Mouse (Mus musculus) gastrocnemius, adult 18-20 months (tissue): ENCODE measurements around the gene Rbbp4. TPM values are rescaled to one million over a fixed set of nuclear protein-coding genes. Genes with fewer than 3 reads are reported as not detected.
A peak's percentile ranks its signal among the peaks of the same experiment; 100 is the strongest.

Experiments
- DNase-seq: peaks from one replicate; pipeline ENCODE4 v3.0.0; 2021; ENCODE audit warnings: low spot score
- total RNA-seq, 2 experiments: library from RNA; stranded (reverse); gene quantifications; 2 replicates each; pipeline ENCODE4 v1.2.3; 2021

Gene Rbbp4
- total RNA-seq, 2 experiments from 2014 or later, result 34.6 to 45.1 TPM

DNA sequence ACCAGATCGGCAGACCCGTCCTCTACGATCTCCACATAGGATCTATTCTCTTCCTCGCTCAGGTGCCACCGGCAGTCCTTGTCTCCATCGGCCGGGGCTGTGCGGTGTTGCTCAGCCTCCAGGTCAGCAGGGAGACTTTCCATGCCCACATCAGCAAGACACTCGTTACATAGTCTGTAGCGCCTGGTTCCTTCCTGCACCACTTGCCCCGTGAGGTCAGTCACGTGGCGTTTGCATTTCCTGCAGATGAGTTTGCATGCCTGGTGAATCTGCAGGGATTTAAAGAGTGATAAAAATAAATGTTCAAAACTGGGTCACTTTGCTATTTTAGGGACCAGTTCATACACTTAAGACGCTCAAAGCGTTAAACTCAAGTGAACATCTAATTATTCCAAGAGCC lies 19.1 kb upstream of the Rbbp4 start:
- no peak for DNase-seq

DNA sequence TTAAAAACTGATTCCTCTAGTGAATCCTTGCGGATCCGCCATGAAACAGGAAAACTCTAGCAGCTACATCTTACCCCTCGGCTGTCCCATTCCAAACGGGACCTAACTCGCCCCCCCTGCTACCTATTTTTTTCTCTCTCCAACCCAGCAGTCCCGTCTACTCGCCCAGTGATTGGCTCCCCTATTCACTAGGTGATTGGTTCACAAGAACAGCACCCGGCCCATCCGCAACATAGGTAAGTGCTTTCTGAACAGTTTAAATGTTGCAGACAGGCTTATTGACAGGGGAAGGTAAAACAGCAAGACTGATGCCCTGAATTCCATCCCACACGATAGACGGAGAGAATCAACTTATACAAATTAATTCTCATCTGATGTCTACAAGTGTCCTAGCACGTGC lies 18.0 kb upstream of the Rbbp4 start:
- DNase-seq, result no peak

DNA sequence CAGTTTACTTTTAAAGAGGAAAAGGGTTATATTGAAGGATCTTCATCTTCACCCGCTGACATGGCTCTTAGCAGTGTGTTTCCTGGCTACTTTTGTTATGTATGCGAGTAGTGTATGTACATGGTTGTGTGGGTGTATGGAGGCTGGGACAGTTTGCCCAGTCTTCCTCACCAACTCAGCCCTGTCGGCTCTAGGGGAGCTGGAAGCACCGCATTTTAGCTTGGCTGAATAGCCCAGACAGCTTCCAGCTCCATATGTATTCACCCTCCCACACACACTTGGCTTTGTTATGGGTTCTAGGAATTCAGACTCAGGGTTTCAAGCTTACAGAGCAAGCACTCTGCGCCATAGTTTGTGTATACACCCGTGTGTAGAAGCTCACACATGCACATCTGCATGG lies 15.9 kb upstream of the Rbbp4 start:
- DNase-seq, result no peak

DNA sequence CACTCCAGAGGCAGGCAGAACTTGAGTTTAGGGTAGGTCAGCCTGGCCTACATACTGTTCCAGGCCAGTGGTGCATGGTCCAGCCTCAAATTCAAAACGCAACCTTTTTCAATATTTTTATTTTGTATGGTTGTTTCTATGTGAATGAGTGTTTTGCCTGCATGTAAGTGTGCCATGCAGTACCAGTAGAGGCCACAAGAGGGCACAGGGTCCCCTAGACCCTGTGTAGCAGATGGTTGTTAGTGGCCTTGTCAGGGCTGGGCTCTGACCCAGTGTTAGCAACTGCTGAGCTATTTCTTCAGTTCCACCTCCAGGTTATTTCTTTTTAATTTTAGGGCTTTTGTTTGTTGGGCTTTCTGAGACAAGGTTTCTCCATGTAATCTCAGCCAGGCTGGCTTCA lies 15.5 kb upstream of the Rbbp4 start:
- DNase-seq, result peak; percentile 71

DNA sequence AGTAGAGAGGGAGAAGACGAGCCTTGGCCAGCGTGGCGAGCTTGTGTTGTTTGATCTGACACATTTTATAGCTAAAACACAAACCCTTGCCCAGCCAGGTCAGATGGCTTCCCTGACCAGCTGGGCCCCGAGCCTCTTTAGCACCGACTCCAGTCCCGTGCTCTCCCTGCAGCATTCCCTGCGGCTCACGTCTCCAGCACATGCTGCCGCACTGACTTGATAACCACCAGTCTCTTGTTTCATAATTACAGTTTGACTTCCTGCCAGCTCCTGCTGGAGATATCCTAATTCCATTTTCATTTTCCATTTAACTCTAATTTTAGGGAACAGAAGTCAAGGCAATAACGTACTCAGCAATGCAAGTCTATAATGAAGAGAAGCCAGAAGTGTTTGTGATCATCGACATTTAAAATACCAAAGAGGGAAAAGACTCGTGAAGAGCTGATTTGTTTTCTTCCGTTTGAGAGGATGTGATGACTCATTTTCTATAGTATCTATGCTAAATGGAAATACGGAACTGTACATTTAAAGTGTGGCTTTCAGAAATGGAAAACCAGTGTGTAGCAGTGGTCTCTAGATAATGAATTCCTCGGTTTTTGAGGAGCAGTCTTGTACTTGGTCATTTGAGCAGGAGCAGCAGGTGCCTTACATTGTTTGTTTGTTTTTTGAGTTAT lies 11.4 kb upstream of the Rbbp4 start:
- DNase-seq, result no peak

DNA sequence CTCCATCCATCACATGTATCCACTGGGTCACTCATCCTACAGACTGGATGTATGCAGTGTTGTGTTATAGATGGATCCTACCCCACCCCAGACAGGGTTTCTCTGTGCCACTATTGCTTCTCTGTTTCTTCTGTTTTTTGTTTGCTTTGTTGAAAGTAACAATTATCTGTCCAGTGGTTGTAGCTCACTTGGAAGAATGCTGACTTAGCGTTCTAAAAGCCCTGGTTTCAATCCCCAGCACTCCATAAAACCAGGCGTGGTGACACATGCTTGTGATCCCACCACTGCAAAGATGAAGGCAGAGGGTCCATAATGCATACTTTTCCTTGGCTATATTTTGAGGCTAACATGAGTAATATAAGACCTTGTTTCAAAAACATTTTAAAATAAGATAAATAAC lies 7.5 kb upstream of the Rbbp4 start:
- DNase-seq, result no peak

DNA sequence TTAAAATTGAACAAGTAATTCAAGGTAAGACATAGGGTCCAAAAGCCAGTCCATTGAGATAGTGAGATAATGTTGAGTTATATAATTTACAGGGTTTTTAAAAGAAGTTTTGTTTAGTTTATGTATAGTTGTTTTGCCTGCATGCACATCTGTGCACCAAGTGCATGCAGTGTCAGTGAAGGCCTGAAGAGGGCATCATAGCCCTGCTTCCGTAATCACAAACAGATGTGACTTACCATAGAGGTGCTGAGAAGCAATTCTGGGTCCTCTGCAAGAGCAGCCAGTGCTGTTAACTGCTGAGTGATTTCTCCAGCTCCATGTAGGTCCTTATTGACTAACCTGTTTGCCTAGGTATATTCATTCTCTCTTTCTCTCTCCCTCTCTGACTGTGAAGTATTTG lies 6.7 kb upstream of the Rbbp4 start:
- DNase-seq, result no peak

DNA sequence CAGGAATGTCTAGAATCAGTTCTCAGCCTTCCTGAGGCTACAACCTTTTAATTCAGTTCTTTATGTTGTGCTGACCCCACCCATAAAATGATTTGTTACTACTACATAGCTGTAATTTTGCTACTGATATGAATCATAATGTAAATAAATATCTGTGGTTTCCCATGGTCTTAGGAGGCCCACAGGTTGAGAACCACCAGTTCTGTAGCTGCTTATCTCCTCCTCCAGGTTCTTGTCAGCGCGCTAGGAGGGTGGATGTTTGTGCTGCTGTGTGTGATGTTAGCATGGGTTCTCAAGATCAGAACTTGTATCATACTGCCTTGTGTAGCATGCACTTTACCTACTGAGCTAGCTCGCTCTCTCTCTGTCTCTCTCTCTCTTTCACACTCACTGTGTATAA lies 4.6 kb upstream of the Rbbp4 start:
- no peak for DNase-seq

DNA sequence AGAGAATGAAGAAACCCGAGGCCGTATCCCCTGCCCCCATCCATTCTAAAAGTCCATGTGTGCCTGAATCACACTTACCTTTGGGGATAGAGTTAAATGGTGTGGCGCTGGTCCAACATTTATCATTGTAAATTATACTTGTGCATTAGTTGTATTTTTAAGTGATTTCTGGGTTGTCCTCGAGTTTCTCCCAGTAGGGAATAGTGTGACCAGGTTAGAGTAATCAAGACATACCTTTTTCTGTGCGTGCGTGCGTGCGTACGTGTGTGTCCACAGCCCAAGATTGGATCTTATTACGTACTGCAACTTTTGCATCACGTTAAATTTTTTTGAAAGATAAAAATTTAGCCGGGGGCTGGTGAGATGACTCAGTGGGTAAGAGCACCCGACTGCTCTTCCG lies 1.1 kb upstream of the Rbbp4 start:
- DNase-seq, result no peak

DNA sequence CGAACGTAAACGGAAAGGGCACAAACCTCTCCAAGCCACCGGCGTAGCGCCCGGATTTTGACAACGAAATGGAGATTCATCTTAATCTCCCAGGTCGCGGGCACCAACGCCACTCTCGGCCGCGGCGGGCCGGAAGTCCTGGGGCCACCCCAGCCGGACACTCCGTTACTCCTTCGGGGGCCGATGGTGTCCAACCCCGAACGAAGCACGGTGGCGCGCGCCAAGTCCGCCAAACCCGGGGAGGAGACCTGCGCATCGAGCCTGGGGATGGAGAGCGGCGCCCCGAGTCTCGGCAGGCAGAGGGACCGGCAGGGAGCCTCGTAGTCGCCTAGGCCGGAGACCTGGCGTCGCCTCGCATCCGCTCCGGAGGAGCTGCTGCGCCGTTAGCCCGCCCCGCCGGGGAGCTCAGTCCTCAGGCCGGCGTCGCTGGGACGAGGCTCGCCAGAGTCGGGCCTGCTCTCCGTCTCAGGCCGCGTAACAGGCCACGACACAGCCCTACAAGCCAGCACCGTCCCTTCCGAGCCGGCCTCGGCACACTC lies 424 bp downstream of the Rbbp4 start:
- DNase-seq, result no peak

DNA sequence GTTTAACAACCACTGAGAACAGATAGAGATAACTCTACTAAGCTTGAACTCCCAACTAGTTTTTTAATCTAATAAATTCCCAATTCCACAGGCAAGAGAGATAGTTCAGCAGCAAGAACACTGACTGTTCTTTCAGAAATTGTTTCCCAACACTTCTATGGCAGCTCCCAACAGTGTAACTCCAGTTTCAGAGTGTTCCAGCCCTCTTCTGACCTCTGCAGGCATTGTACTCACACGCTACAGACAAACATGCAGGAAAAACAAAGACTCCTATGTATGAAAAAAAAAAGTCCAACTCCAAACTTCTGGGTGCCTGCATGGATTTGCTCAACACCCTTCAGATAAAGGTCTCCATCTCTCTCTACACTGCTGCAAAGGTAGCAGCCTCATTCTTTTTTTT lies 2.3 kb downstream of the Rbbp4 start:
- no peak for DNase-seq

DNA sequence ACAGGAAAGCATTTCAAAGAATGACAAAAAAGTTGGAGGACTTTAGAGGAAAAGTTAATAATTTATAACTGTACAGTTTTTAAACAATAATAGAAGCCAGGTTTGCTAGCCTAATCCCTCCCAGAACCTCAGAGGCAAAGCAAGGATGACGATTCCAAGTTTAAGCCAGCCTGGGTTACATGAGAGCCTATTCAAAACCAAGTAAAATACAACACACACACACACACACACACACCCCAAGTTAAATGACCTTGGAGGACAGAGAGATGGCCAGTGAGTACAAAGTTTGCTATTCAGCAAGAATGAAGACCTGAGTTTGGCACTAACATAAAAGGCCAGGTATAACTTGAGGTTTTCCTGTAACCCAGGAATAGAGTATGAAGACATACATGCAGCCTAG lies 9.0 kb downstream of the Rbbp4 start:
- DNase-seq, result no peak

DNA sequence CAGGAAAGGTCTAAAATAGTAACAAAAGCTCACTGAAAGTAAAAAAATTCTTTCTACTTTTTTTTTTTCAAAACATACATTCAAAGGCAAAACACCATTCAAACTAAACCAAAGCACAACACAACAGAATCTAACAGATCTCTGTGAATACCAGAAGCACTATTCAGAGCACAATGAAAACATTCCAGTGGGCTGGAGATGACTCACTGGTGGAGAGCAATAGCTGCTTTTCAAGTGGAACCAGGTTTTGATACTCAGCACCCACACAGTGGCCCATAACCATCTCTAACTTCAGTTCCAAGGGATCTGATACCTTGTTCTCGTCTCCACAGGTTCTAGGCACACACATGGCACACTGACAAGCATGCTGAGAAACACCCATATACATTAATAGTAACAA lies 10.4 kb downstream of the Rbbp4 start:
- DNase-seq, result no peak

DNA sequence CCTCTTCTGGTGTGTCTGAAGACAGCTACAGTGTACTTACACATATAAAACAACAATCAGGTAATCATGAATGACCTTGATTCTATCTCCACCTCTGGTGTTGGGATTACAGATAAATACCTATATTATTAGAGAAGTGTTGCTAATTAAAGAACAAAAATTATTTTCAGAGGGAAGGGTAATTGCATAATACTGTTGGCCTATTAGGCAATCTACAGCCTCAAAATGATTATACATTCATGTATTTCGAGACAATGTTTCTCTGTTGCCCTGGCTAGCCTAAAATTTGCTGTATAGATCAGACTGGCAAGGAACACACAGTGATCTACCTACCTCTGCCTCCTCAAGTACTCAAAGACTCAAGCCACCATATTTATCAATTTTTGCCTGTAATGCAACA lies 11.7 kb downstream of the Rbbp4 start:
- DNase-seq, result no peak

DNA sequence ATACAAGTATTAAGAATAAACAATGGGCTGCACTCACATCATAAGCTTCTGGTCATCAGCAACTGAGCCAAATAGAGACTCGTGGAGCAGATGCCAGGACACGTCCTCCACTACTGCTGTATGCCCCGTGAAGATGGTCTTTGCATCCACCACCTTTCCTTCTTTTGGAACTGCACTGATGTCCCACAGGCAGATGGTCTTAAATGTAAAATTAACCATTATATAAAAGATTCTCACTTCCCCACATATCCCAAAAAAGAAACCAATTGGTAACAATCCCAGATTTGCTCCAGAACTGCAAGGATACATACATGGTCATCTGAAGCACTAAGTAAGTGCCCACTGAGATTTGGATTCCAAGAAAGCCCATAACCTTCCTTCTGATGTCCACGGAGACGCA lies 13.1 kb downstream of the Rbbp4 start:
- no peak for DNase-seq

DNA sequence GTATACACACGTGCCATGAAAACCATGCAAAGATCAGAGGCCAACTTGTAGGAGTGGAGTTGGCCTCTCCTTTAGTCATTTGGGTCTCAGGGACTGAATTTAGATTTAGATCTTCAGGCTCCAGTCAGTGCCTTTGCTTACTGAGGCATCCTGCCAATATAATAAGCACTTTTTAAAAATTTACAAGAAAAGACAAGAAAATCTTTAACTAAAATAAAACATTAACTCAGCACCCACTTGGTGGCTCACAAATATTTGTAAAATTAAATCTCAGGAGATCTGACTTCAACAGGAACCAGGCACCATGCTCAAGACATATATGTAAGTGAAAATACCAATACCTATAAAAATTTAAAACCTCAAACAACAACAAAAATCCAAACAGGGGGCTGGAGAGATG lies 14.3 kb downstream of the Rbbp4 start:
- DNase-seq, result no peak

DNA sequence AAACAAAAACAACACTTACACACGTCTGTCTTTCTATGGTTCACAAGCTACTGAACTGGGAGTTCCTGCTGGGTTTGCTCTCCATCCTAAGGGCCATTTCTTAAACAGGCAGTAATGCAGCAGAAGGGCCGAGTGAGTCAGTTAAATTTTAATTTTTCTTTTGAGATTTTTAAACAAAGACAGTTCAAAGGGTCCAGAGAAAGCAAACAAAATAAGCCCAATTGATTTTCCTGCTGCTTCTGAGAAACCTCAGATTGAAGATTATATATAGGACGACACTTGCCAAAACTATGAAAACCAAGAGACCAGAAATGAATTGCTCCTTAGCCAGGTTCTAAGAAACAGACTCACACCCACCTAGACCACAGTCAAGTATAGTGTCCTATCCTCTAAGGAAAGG lies 21.3 kb downstream of the Rbbp4 start:
- DNase-seq, result no peak

DNA sequence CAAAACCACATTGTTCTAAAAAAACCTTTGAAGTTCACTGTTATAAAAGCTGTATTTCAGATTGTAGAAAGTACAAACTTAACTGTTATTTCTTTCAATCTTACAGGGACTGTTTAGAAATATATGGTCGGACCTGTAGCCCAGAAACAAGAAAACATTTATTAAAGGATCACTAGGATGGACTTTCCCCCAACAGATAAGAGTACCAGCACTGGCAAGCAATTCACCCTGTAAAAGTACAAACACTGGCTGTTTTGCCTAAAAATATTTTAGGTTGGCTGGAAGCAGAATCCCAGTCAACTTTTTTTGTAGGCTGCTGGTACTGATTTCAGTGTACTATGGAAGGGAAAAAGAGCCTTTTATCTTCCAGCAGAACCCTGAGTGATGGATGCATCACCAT lies 27.2 kb downstream of the Rbbp4 start:
- DNase-seq, result no peak

DNA sequence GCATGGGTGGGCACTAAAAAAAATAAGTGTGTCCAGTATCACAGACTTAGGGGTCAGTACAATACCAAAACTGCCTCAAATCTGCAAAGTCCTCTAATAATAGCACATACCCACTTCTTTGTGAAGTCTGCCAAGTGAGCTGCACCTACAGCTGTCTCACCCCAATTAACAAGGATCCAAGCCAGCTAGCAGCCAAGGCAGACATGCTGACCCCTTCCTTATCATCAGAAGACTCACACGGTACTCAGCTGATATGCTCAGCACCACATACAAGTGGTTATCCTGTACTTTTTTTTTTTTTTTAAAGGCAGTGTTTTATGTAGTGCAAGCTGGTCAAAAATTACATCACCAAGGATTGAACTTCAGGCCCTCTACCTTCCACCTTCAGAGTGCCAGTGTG lies 30.9 kb downstream of the Rbbp4 start:
- DNase-seq, result no peak

DNA sequence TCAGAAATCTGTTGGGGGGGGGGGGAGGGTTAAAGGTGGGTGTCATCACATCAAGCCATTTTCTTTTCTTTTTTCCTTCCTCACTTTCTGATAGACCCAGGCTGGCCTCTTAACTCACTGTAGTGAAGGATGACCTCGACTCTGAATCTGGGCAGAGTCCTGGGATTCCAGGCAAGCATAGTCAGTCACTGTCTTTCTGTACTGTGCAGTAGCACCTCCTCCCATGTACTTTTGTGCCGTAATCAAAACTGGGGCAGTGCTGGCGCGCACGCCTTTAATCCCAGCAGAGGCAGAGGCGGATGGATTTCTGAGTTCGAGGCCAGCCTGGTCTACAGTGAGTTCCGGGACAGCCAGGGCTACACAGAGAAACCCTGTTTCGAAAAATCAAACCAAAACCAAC lies 31.4 kb downstream of the Rbbp4 start:
- DNase-seq, result peak; percentile 18

DNA sequence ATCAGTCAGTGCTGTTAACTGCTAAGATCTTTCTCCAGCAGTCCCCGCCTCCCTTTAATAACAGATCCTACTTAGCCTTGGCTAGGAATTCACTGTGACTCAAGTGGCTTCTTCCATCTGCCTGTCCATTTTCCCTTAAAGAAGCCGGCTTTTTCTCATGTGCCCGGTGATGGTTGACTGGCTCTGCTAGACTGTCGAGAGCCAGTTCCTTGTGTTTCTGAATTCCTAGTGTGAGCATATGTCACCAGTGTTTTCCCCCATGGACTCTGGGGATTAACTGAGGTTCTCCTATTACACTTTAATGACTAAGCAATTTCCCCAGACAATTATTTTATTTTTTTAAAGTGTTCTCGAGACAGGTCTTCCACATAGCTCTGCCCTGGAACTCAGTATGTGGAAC lies 31.8 kb downstream of the Rbbp4 start:
- DNase-seq, result no peak

DNA sequence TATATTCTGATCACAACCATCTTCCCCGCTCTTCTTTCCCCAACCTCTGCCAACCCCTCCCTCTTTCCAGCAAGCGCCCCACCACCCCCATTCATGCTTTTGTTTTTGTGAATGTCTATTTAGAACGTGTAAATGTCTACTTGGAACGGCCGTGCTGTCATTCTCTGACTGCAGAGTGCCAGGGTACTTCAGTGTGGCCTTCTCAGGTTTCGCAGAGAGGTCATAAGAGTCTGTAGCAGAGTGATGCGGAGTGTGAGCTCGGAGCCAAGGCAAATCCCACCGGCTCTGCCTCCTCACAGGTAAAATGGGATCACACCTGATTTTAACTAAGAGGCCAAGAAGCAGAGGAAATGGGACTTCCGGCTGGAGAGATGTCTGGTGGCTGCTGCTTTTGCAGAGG lies 36.0 kb downstream of the Rbbp4 start:
- DNase-seq, result peak; percentile 47

DNA sequence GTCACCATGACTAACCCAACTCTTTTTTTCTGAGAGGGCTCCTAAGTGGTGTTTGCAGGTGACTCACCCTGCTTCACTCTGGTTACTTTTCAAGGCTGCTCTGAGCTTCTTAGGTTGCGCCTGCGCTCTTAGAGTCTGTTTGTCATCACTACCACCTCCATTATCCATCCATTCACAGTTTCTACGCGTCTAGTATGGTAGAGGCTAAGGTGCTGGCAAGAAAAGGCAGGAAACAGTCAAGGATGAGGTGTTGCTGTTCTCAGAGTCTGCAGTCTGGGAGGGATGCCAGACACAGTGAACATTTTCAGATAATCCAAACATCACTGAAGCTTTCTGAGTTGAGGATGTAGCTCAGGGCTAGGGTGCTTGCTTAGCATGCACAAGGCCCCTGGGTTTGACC lies 37.4 kb downstream of the Rbbp4 start:
- no peak for DNase-seq

DNA sequence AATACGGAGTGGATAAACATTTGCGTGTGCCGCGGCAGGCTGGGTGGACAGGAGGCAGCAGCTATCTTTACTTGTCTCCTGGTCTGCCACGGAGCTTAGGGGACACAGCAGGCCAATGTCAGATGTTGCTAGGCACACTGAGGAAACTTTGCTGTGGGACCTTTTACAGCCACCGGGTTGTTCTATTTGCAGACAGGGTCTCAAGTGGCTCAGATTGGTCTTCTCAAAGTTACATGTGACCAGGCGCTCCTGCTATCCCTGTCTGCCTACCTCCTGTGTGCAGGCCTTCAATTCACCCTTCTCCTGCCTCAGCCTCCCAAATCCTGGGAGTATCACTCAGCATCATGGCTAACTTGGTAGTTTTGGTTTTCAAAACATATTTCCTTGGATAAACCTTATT lies 39.1 kb downstream of the Rbbp4 start:
- DNase-seq, result peak; percentile 32
